9 mouse cellular contexts compared by ENCODE assay signal in genomic region chr1:148993586-148993985, GRCm38 (mm10).
DNase-seq lines count a peak whose midpoint lies in the region; ATAC-seq and TF ChIP-seq lines count a peak whose summit lies in the region.
"Had no signal": no experiment of that assay in that cellular context is flagged by ENCODE, and none has a peak within 500 bp of the region (broad histone marks: within the 10 kb centered on the region; RNA-seq: fewer than 3 reads in every experiment).

No protein-coding gene starts in this region.

- H3K4me3 ChIP-seq in intestine, postnatal 0 days (ENCODE audit: low read depth, low read length), result no peak overlapping the region
- no peak overlapping the region for H3K4me3 ChIP-seq in intestine, embryonic 16.5 days (ENCODE audit: low read length)
- no peak overlapping the region for H3K4me3 ChIP-seq in forebrain, embryonic 16.5 days (replicated peaks; ENCODE audit: low read length)
- no peak overlapping the region for H3K4me3 ChIP-seq in heart, embryonic 11.5 days (ENCODE audit: low read depth, low read length)
- H3K4me3 ChIP-seq: erythroblast, embryonic 14.5 days had no signal

- WGBS in intestine, postnatal 0 days, result 64% methylated on average over 1 of the region's 1 CpGs
- 67% methylated on average over 1 of the region's 1 CpGs for WGBS in intestine, embryonic 16.5 days
- WGBS in forebrain, embryonic 16.5 days, result 81% methylated on average over 1 of the region's 1 CpGs
- 48% methylated on average over 1 of the region's 1 CpGs for WGBS in heart, embryonic 11.5 days (ENCODE audit: insufficient replicate concordance)

- ATAC-seq in intestine, postnatal 0 days, result no peak
- ATAC-seq in intestine, embryonic 16.5 days, result no peak
- peak; percentile 63 for ATAC-seq in forebrain, embryonic 16.5 days
- ATAC-seq in erythroid progenitor cell, adult 5-6 weeks (replicated peaks; ENCODE audit: low FRiP score, poor library complexity, severe bottlenecking), result no peak
- no peak for ATAC-seq in heart, embryonic 11.5 days (replicated peaks; ENCODE audit: insufficient number of reproducible peaks, low FRiP score, low TSS enrichment)

- H3K9ac ChIP-seq in intestine, postnatal 0 days (ENCODE audit: low read depth, low read length), result no peak overlapping the region
- no peak overlapping the region for H3K9ac ChIP-seq in intestine, embryonic 16.5 days (ENCODE audit: low read depth, low read length)
- H3K9ac ChIP-seq in forebrain, embryonic 16.5 days (replicated peaks; ENCODE audit: low read depth, low read length), result no peak overlapping the region
- no peak overlapping the region for H3K9ac ChIP-seq in heart, embryonic 11.5 days (ENCODE audit: low read depth, low read length)

- no peak overlapping the region for H3K27ac ChIP-seq in intestine, postnatal 0 days (ENCODE audit: low read depth, low read length)
- H3K27ac ChIP-seq in intestine, embryonic 16.5 days (ENCODE audit: low read length), result no peak overlapping the region
- H3K27ac ChIP-seq in forebrain, embryonic 16.5 days (ENCODE audit: low read length), result no peak overlapping the region
- no peak overlapping the region for H3K27ac ChIP-seq in heart, embryonic 11.5 days (ENCODE audit: low read depth, low read length)

- H3K4me2 ChIP-seq in intestine, postnatal 0 days (replicated peaks; ENCODE audit: low read depth), result no peak overlapping the region
- no peak overlapping the region for H3K4me2 ChIP-seq in intestine, embryonic 16.5 days (ENCODE audit: low read depth, low read length)
- no peak overlapping the region for H3K4me2 ChIP-seq in forebrain, embryonic 16.5 days (ENCODE audit: low read length)
- no peak overlapping the region for H3K4me2 ChIP-seq in heart, embryonic 11.5 days

- peak; percentile 13 for DNase-seq in 3T3-L1 (ENCODE audit: low read depth, low spot score)
- DNase-seq in ES-CJ7 (ENCODE audit: low read depth, low spot score), result peak; percentile 19
- DNase-seq in spleen, adult 12 weeks (ENCODE audit: low spot score), result no peak

- H3K9me3 ChIP-seq in intestine, postnatal 0 days (ENCODE audit: control insufficient read depth), result no peaks in the 10 kb centered on the region
- no peaks in the 10 kb centered on the region for H3K9me3 ChIP-seq in intestine, embryonic 16.5 days (ENCODE audit: control insufficient read depth, low read length)
- no peaks in the 10 kb centered on the region for H3K9me3 ChIP-seq in forebrain, embryonic 16.5 days (ENCODE audit: control insufficient read depth, low read length)
- H3K9me3 ChIP-seq in heart, embryonic 11.5 days (replicated peaks; ENCODE audit: control insufficient read depth, low read length), result no peaks in the 10 kb centered on the region

- H3K36me3 ChIP-seq in intestine, postnatal 0 days (ENCODE audit: control insufficient read depth, insufficient read depth), result no peaks in the 10 kb centered on the region
- no peaks in the 10 kb centered on the region for H3K36me3 ChIP-seq in intestine, embryonic 16.5 days (ENCODE audit: control insufficient read depth, insufficient read depth, low read length)
- no peaks in the 10 kb centered on the region for H3K36me3 ChIP-seq in forebrain, embryonic 16.5 days (ENCODE audit: control insufficient read depth, insufficient read depth)
- H3K36me3 ChIP-seq in heart, embryonic 11.5 days (ENCODE audit: control insufficient read depth, insufficient read depth, low read length), result no peaks in the 10 kb centered on the region

- no peaks in the 10 kb centered on the region for H3K4me1 ChIP-seq in intestine, postnatal 0 days (replicated peaks; ENCODE audit: control insufficient read depth, insufficient read depth, low read length)
- H3K4me1 ChIP-seq in intestine, embryonic 16.5 days (ENCODE audit: control insufficient read depth, insufficient read depth, low read length), result no peaks in the 10 kb centered on the region
- no peaks in the 10 kb centered on the region for H3K4me1 ChIP-seq in forebrain, embryonic 16.5 days (replicated peaks; ENCODE audit: control insufficient read depth, insufficient read depth, low read length)
- H3K4me1 ChIP-seq in heart, embryonic 11.5 days (ENCODE audit: control insufficient read depth, insufficient read depth, low read length), result no peaks in the 10 kb centered on the region

- peak; percentile 68 for TF ChIP-seq CTCF in intestine, postnatal 0 days (IDR thresholded peaks at IDR 0.05; ENCODE audit: low read depth)

- no peaks in the 10 kb centered on the region for H3K27me3 ChIP-seq in intestine, postnatal 0 days (replicated peaks; ENCODE audit: control insufficient read depth, insufficient read depth, low read length)
- no peaks in the 10 kb centered on the region for H3K27me3 ChIP-seq in intestine, embryonic 16.5 days (replicated peaks; ENCODE audit: control insufficient read depth, insufficient read depth, low read length)
- H3K27me3 ChIP-seq in forebrain, embryonic 16.5 days (replicated peaks; ENCODE audit: control insufficient read depth, insufficient read depth, low read length), result no peaks in the 10 kb centered on the region
- no peaks in the 10 kb centered on the region for H3K27me3 ChIP-seq in heart, embryonic 11.5 days (ENCODE audit: control insufficient read depth, insufficient read depth, low read length)
